Mouse (Mus musculus): ENCODE data around the gene Arf1. TPM values are rescaled to one million over a fixed set of nuclear protein-coding genes. Genes with fewer than 3 reads are reported as not detected.

The Arf1 gene
- polyA plus RNA-seq, 1 experiment from 2014 or later: 605 TPM

GRCm38 (mm10) chr11:59263870-59264563 lies 35.9 kb upstream of the Arf1 start:
- Histone ChIP-seq H3K36me3 (ENCODE audit: control insufficient read depth, insufficient read depth) (no peaks in the 10 kb centered on the region), H3K4me3 (ENCODE audit: low read depth, low read length) (peak overlapping the region; percentile 54), H3K4me2 (replicated peaks; ENCODE audit: low read depth) (peak overlapping the region; percentile 96), H3K27ac (ENCODE audit: low read depth, low read length) (no peak overlapping the region), H3K9ac (ENCODE audit: low read depth, low read length) (peak overlapping the region; percentile 50), H3K9me3 (ENCODE audit: control insufficient read depth) (no peaks in the 10 kb centered on the region), H3K4me1 (replicated peaks; ENCODE audit: control insufficient read depth, insufficient read depth, low read length) (0 out of 2 replicates have a peak, but pooled peaks cover 13% of the 10 kb centered on the region), H3K27me3 (replicated peaks; ENCODE audit: control insufficient read depth, insufficient read depth, low read length) (peaks cover 31% of the 10 kb centered on the region)
- TF ChIP-seq CTCF (IDR thresholded peaks at IDR 0.05; ENCODE audit: low read depth): peak; percentile 55
- WGBS: 1% methylated on average over 56 of the region's 56 CpGs
- ATAC-seq: no peak

- no peak for TF ChIP-seq CTCF (IDR thresholded peaks at IDR 0.05; ENCODE audit: low read depth)
- H3K4me1 ChIP-seq (replicated peaks; ENCODE audit: control insufficient read depth, insufficient read depth, low read length): 0 out of 2 replicates have a peak, but pooled peaks cover 13% of the 10 kb centered on the region
Observed at GRCm38 (mm10) chr11:59262308-59262707, 34.2 kb upstream of the Arf1 start.

GRCm38 (mm10) chr11:59260706-59261493 lies 32.8 kb upstream of the Arf1 start:
- H3K36me3 ChIP-seq (ENCODE audit: control insufficient read depth, insufficient read depth): no peaks in the 10 kb centered on the region
- no peak overlapping the region for H3K27ac ChIP-seq (ENCODE audit: low read depth, low read length)
- H3K4me1 ChIP-seq (replicated peaks; ENCODE audit: control insufficient read depth, insufficient read depth, low read length): 0 out of 2 replicates have a peak, but pooled peaks cover 13% of the 10 kb centered on the region
- H3K4me2 ChIP-seq (replicated peaks; ENCODE audit: low read depth): peak overlapping the region; percentile 30
- TF ChIP-seq CTCF (IDR thresholded peaks at IDR 0.05; ENCODE audit: low read depth): no peak
- no peaks in the 10 kb centered on the region for H3K9me3 ChIP-seq (ENCODE audit: control insufficient read depth)
- ATAC-seq: peak; percentile 81
- H3K4me3 ChIP-seq (ENCODE audit: low read depth, low read length): no peak overlapping the region
- H3K9ac ChIP-seq (ENCODE audit: low read depth, low read length): no peak overlapping the region
- H3K27me3 ChIP-seq (replicated peaks; ENCODE audit: control insufficient read depth, insufficient read depth, low read length): peaks cover 28% of the 10 kb centered on the region
- 43% methylated on average over 10 of the region's 10 CpGs for whole genome bisulfite sequencing

More at GRCm38 (mm10) chr11:59262308-59262707, 34.2 kb upstream of the Arf1 start:
- no peak overlapping the region for H3K4me2 ChIP-seq (replicated peaks; ENCODE audit: low read depth)
- no peak overlapping the region for H3K4me3 ChIP-seq (ENCODE audit: low read depth, low read length)
- no peak overlapping the region for H3K9ac ChIP-seq (ENCODE audit: low read depth, low read length)
- no peaks in the 10 kb centered on the region for H3K36me3 ChIP-seq (ENCODE audit: control insufficient read depth, insufficient read depth)
- no peaks in the 10 kb centered on the region for H3K9me3 ChIP-seq (ENCODE audit: control insufficient read depth)
- no peak overlapping the region for H3K27ac ChIP-seq (ENCODE audit: low read depth, low read length)
- no peak for ATAC-seq
- H3K27me3 ChIP-seq (replicated peaks; ENCODE audit: control insufficient read depth, insufficient read depth, low read length): peaks cover 31% of the 10 kb centered on the region

- ATAC-seq: no peak
- Histone ChIP-seq H3K27ac (ENCODE audit: low read depth, low read length) (no peak overlapping the region), H3K27me3 (replicated peaks; ENCODE audit: control insufficient read depth, insufficient read depth, low read length) (peaks cover 17% of the 10 kb centered on the region), H3K9ac (ENCODE audit: low read depth, low read length) (no peak overlapping the region), H3K4me1 (replicated peaks; ENCODE audit: control insufficient read depth, insufficient read depth, low read length) (0 out of 2 replicates have a peak, but pooled peaks cover 13% of the 10 kb centered on the region), H3K9me3 (ENCODE audit: control insufficient read depth) (no peaks in the 10 kb centered on the region), H3K4me2 (replicated peaks; ENCODE audit: low read depth) (no peak overlapping the region), H3K4me3 (ENCODE audit: low read depth, low read length) (no peak overlapping the region), H3K36me3 (ENCODE audit: control insufficient read depth, insufficient read depth) (no peaks in the 10 kb centered on the region)
- WGBS: 63% methylated on average over 7 of the region's 7 CpGs
- TF ChIP-seq CTCF (IDR thresholded peaks at IDR 0.05; ENCODE audit: low read depth): no peak
Observed at GRCm38 (mm10) chr11:59259647-59260046, 31.6 kb upstream of the Arf1 start.

- Histone ChIP-seq H3K4me1 (replicated peaks; ENCODE audit: control insufficient read depth, insufficient read depth, low read length) (no peaks in the 10 kb centered on the region), H3K36me3 (ENCODE audit: control insufficient read depth, insufficient read depth) (no peaks in the 10 kb centered on the region), H3K27me3 (replicated peaks; ENCODE audit: control insufficient read depth, insufficient read depth, low read length) (peaks cover 9% of the 10 kb centered on the region; the same call in 1 of the 2 replicates), H3K27ac (ENCODE audit: low read depth, low read length) (no peak overlapping the region), H3K9ac (ENCODE audit: low read depth, low read length) (no peak overlapping the region), H3K4me2 (replicated peaks; ENCODE audit: low read depth) (no peak overlapping the region), H3K9me3 (ENCODE audit: control insufficient read depth) (no peaks in the 10 kb centered on the region), H3K4me3 (ENCODE audit: low read depth, low read length) (no peak overlapping the region)
- TF ChIP-seq CTCF (IDR thresholded peaks at IDR 0.05; ENCODE audit: low read depth): no peak
- ATAC-seq: no peak
- WGBS: 62% methylated on average over 10 of the region's 10 CpGs
Observed at GRCm38 (mm10) chr11:59248101-59248500, 20.0 kb upstream of the Arf1 start.

GRCm38 (mm10) chr11:59243856-59244255 lies 15.8 kb upstream of the Arf1 start:
- H3K27me3 ChIP-seq (replicated peaks; ENCODE audit: control insufficient read depth, insufficient read depth, low read length): no peaks in the 10 kb centered on the region; the same call in 1 of the 2 replicates
- ATAC-seq: no peak
- no peaks in the 10 kb centered on the region for H3K9me3 ChIP-seq (ENCODE audit: control insufficient read depth)
- no peak for TF ChIP-seq CTCF (IDR thresholded peaks at IDR 0.05; ENCODE audit: low read depth)
- no peak overlapping the region for H3K4me2 ChIP-seq (replicated peaks; ENCODE audit: low read depth)
- no peaks in the 10 kb centered on the region for H3K36me3 ChIP-seq (ENCODE audit: control insufficient read depth, insufficient read depth)
- 13% methylated on average over 6 of the region's 6 CpGs for WGBS
- no peaks in the 10 kb centered on the region for H3K4me1 ChIP-seq (replicated peaks; ENCODE audit: control insufficient read depth, insufficient read depth, low read length)
- no peak overlapping the region for H3K27ac ChIP-seq (ENCODE audit: low read depth, low read length)
- no peak overlapping the region for H3K4me3 ChIP-seq (ENCODE audit: low read depth, low read length)
- no peak overlapping the region for H3K9ac ChIP-seq (ENCODE audit: low read depth, low read length)

Data from intestine, postnatal 0 days (tissue).